Mouse (Mus musculus): ENCODE data around the gene Ehd3. TPM values are rescaled to one million over a fixed set of nuclear protein-coding genes. Genes with fewer than 3 reads are reported as not detected.

The Ehd3 gene
- total and polyA plus RNA-seq, 3 experiments, result 2.9 to 3.4 (median 3.2) TPM

DNA sequence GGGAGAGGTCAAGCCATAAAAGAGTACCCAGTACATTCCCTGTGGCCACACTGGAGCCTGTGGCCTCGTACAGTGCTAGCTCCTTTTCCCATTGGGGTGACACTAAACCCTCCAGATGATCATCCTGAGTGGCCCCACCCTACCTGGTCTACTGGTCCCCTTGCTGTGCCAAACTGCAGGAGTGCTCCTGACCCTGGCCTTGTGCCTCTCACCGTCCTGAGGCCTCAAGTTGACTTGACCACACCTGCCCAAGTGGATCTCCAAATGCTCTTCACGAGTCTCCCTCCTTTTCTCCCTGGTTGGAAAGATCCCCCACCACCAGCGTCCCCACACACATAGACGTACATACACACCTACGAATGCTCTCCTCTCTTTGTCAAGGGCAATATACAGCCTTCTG is 76.4 kb downstream of the Ehd3 start:
- H3K9ac ChIP-seq (ENCODE audit: low read depth, low read length), result no peak overlapping the region
- no peaks in the 10 kb centered on the region for H3K27me3 ChIP-seq (ENCODE audit: control insufficient read depth, insufficient read depth, low read length)
- no peak overlapping the region for H3K4me3 ChIP-seq
- no peaks in the 10 kb centered on the region for H3K36me3 ChIP-seq (ENCODE audit: control insufficient read depth, insufficient read depth, low read length)
- H3K4me1 ChIP-seq (ENCODE audit: control insufficient read depth, insufficient read depth, low read length), result no peaks in the 10 kb centered on the region
- H3K27ac ChIP-seq, result no peak overlapping the region
- 87% methylated on average over 6 of the region's 6 CpGs for WGBS
- no peak for DNase-seq
- no peaks in the 10 kb centered on the region for H3K79me2 ChIP-seq (replicated peaks; ENCODE audit: control insufficient read depth, insufficient read depth, low read length)
- TF ChIP-seq POLR2A (IDR thresholded peaks at IDR 0.05; ENCODE audit: insufficient read depth, low read depth, low read length) (no peak), EP300 (IDR thresholded peaks at IDR 0.05; ENCODE audit: insufficient read depth, low read depth, low read length) (no peak), CTCF (IDR thresholded peaks at IDR 0.05) (no peak)
- intact Hi-C loops (cut with DNase I), result loop anchor here (5.0 to 10.0 kb wide), 2 partner anchors 138 to 305 kb away; no protein-coding TSS in a partner anchor

DNA sequence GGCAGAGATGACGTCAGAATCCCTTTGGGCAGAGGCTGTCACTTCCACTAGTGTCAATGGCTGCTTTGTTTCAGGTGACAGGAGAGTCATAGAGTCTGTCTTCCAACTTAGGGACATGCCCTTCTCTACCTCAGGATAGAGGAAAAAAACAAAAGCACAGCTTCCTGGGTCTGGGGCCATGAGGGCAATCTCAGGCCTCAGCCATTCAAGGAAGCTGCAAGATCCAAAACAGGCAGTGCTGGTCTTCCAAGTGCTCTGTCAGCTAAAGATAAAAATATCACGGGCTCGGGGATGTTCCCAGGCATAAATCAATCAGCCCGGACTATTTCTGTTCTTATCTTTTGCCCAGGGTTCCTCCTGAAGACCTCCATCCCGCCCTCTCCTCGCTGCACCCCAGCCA is 77.4 kb downstream of the Ehd3 start:
- Histone ChIP-seq H3K27ac (no peak overlapping the region), H3K4me1 (ENCODE audit: control insufficient read depth, insufficient read depth, low read length) (no peaks in the 10 kb centered on the region), H3K9ac (ENCODE audit: low read depth, low read length) (no peak overlapping the region), H3K36me3 (ENCODE audit: control insufficient read depth, insufficient read depth, low read length) (no peaks in the 10 kb centered on the region), H3K79me2 (replicated peaks; ENCODE audit: control insufficient read depth, insufficient read depth, low read length) (no peaks in the 10 kb centered on the region), H3K27me3 (ENCODE audit: control insufficient read depth, insufficient read depth, low read length) (no peaks in the 10 kb centered on the region), H3K4me3 (no peak overlapping the region)
- intact Hi-C loops (cut with DNase I), result loop anchor here (1.0 to 10.0 kb wide), 3 partner anchors 139 to 578 kb away; no protein-coding TSS in a partner anchor
- no peak for TF ChIP-seq POLR2A (IDR thresholded peaks at IDR 0.05; ENCODE audit: insufficient read depth, low read depth, low read length)
- TF ChIP-seq CTCF (IDR thresholded peaks at IDR 0.05), result no peak
- no peak for TF ChIP-seq EP300 (IDR thresholded peaks at IDR 0.05; ENCODE audit: insufficient read depth, low read depth, low read length)
- WGBS, result 17% methylated on average over 6 of the region's 6 CpGs
- DNase-seq, result no peak

Other genes with a start within 250 kb of the Ehd3 start
- not detected for gene Galnt14, start 93.7 kb upstream of the Ehd3 start, total RNA-seq (2021)
- 0.08 TPM in 1 of 2 replicates, not detected in the other for gene Galnt14, start 93.7 kb upstream of the Ehd3 start, polyA plus RNA-seq (2012; rRNA removed)
- 100 to 1,000 TPM; 134 to 187 TPM for gene Xdh, start 146.1 kb downstream of the Ehd3 start, total RNA-seq (2021)
- 51.7 and 59.3 TPM in 2 replicates for gene Xdh, start 146.1 kb downstream of the Ehd3 start, polyA plus RNA-seq (2012; rRNA removed)
- under 1 TPM; 0.21 to 0.27 TPM for gene Srd5a2, start 243.8 kb downstream of the Ehd3 start, total RNA-seq (2021)
- gene Srd5a2, start 243.8 kb downstream of the Ehd3 start, polyA plus RNA-seq (2012; rRNA removed), result not detected in 2 replicates